Mouse (Mus musculus) G1E (cell line): ENCODE data around the gene Ubr4.

Experiments
- CTCF ChIP-seq: IDR thresholded peaks from 2 replicates; pipeline ENCODE4 v1.5.1; 2012; ENCODE audit warnings: low read depth, low read length, inconsistent platforms, mixed read lengths
- GATA1 ChIP-seq: IDR thresholded peaks from 2 replicates; pipeline ENCODE4 v1.6.1; 2012; ENCODE audit warnings: borderline replicate concordance, low read length, inconsistent platforms, mixed read lengths
- POLR2AphosphoS5 ChIP-seq: IDR thresholded peaks from 2 replicates; pipeline ENCODE4 v1.6.1; 2012; ENCODE audit warnings: low read depth, low read length, inconsistent platforms; ENCODE audit not compliant: insufficient replicate concordance
- TAL1 ChIP-seq: conservative IDR thresholded peaks from 2 replicates; pipeline ENCODE4 v1.6.1; 2012; ENCODE audit warnings: low read depth, low read length, inconsistent platforms, mixed read lengths

- TF ChIP-seq CTCF: no peak
- no peak for TF ChIP-seq GATA1
- no peak for TF ChIP-seq TAL1
- no peak for TF ChIP-seq POLR2AphosphoS5
Observed at GRCm38 (mm10) chr4:139511557-139511956, 159.1 kb downstream of the Ubr4 start.
